Mouse (Mus musculus) intestine, embryonic 14.5 days (tissue): ENCODE measurements around the gene Mybphl. TPM values are rescaled to one million over a fixed set of nuclear protein-coding genes. Genes with fewer than 3 reads are reported as not detected.

Experiments used
- ATAC-seq: fragments of 200-750 bp; cut with Nextera tagmentation; replicated peaks from 2 replicates; pipeline ENCODE4 v1.8.0; 2017; ENCODE audit warnings: low read depth, moderate number of reproducible peaks, moderate TSS enrichment, moderate library complexity; ENCODE audit not compliant: low FRiP score, low TSS enrichment
- DNase-seq: peaks from one replicate; pipeline ENCODE4 v3.0.0-alpha.2; 2018; ENCODE audit warnings: low spot score
- H3K27ac ChIP-seq: fragments of 300-500 bp; sonication (generic); 2 replicates; pipeline ENCODE4 v1.5.1; 2014; ENCODE audit warnings: low read depth, mild to moderate bottlenecking, control low read depth
- H3K27me3 ChIP-seq: fragments of 300-500 bp; sonication (generic); replicated peaks from 2 replicates; pipeline ENCODE4 v1.6.1; 2014; ENCODE audit warnings: low read length, control low read depth; ENCODE audit not compliant: control insufficient read depth, insufficient read depth
- H3K36me3 ChIP-seq: fragments of 300-500 bp; sonication (generic); 2 replicates; pipeline ENCODE4 v1.6.1; 2014; ENCODE audit warnings: low read length, control low read depth; ENCODE audit not compliant: control insufficient read depth, insufficient read depth
- H3K4me1 ChIP-seq: fragments of 300-500 bp; sonication (generic); replicated peaks from 2 replicates; pipeline ENCODE4 v1.6.1; 2014; ENCODE audit warnings: low read length, control low read depth, mixed read lengths; ENCODE audit not compliant: control insufficient read depth, insufficient read depth
- H3K4me2 ChIP-seq: fragments of 300-500 bp; sonication (generic); 2 replicates; pipeline ENCODE4 v1.6.1; 2014; ENCODE audit warnings: low read length
- H3K4me3 ChIP-seq: fragments of 300-500 bp; sonication (generic); 2 replicates; pipeline ENCODE4 v1.5.1; 2014; ENCODE audit warnings: low read depth, low read length, control low read depth, mixed read lengths
- H3K9ac ChIP-seq: fragments of 300-500 bp; sonication (generic); 2 replicates; pipeline ENCODE4 v1.6.1; 2014; ENCODE audit warnings: mild to moderate bottlenecking, low read length
- H3K9me3 ChIP-seq: fragments of 300-500 bp; sonication (generic); 2 replicates; pipeline ENCODE4 v1.6.1; 2016; ENCODE audit warnings: low read length, control low read depth; ENCODE audit not compliant: control insufficient read depth
- WGBS: fragments of 180-500 bp; shearing (Covaris S2); extraction: QIAGEN DNeasy Blood & Tissue Kit; methylation state at CpG from one replicate; pipeline ENCODE4 v1.1.7; 2014; 5-methylcytosine and 5-hydroxymethylcytosine counted together
- polyA plus RNA-seq: library from polyadenylated mRNA; unstranded; fragments of >200 nt; fragmentation: Nextera tagmentation; extraction: Ambion mirVana; gene quantifications from 2 replicates; pipeline ENCODE4 v1.2.1, GENCODE M21; 2014

The Mybphl gene
- polyA plus RNA-seq, 1 experiment from 2014 or later: not detected

GRCm38 (mm10) chr3:108328441-108328841 lies 36.3 kb upstream of the Mybphl start:
- Histone ChIP-seq H3K36me3 (peaks cover 4% of the 10 kb centered on the region; the same call in 1 of the 2 replicates), H3K27ac (peak overlapping the region; percentile 34; the same call in 1 of the 2 replicates), H3K4me1 (no peaks in the 10 kb centered on the region), H3K9ac (no peak overlapping the region), H3K4me2 (no peak overlapping the region), H3K4me3 (no peak overlapping the region), H3K27me3 (no peaks in the 10 kb centered on the region), H3K9me3 (no peaks in the 10 kb centered on the region)
- 48% methylated on average over 9 of the region's 9 CpGs for WGBS
- ATAC-seq: no peak
- DNase-seq: no peak

GRCm38 (mm10) chr3:108330812-108331211 lies 33.9 kb upstream of the Mybphl start:
- 92% methylated on average over 6 of the region's 6 CpGs for WGBS
- no peak overlapping the region for H3K4me2 ChIP-seq

GRCm38 (mm10) chr3:108336878-108337277 lies 27.8 kb upstream of the Mybphl start:
- no peak for DNase-seq
- ATAC-seq: no peak

More at GRCm38 (mm10) chr3:108330812-108331211, 33.9 kb upstream of the Mybphl start:
- Histone ChIP-seq H3K27ac (no peak overlapping the region), H3K4me1 (no peaks in the 10 kb centered on the region), H3K4me3 (no peak overlapping the region), H3K9me3 (no peaks in the 10 kb centered on the region), H3K27me3 (no peaks in the 10 kb centered on the region), H3K9ac (no peak overlapping the region), H3K36me3 (peaks cover 9% of the 10 kb centered on the region; the same call in 1 of the 2 replicates)
- ATAC-seq (no peak), DNase-seq (no peak)

GRCm38 (mm10) chr3:108341040-108341439 lies 23.7 kb upstream of the Mybphl start:
- Histone ChIP-seq H3K4me3 (no peak overlapping the region), H3K9me3 (no peaks in the 10 kb centered on the region), H3K4me2 (no peak overlapping the region), H3K9ac (no peak overlapping the region), H3K36me3 (peaks cover 56% of the 10 kb centered on the region), H3K27me3 (no peaks in the 10 kb centered on the region), H3K27ac (no peak overlapping the region), H3K4me1 (no peaks in the 10 kb centered on the region)
- ATAC-seq (no peak), DNase-seq (no peak)
- 85% methylated on average over 2 of the region's 2 CpGs for WGBS

More at GRCm38 (mm10) chr3:108336878-108337277, 27.8 kb upstream of the Mybphl start:
- no peaks in the 10 kb centered on the region for H3K9me3 ChIP-seq
- H3K27me3 ChIP-seq: no peaks in the 10 kb centered on the region
- H3K9ac ChIP-seq: no peak overlapping the region
- peaks cover 43% of the 10 kb centered on the region for H3K36me3 ChIP-seq
- no peak overlapping the region for H3K4me2 ChIP-seq
- H3K27ac ChIP-seq: no peak overlapping the region
- H3K4me3 ChIP-seq: no peak overlapping the region
- no peaks in the 10 kb centered on the region for H3K4me1 ChIP-seq
- 97% methylated on average over 5 of the region's 5 CpGs for WGBS

- 88% methylated on average over 7 of the region's 7 CpGs for WGBS
- Histone ChIP-seq H3K27ac (no peak overlapping the region), H3K4me1 (no peaks in the 10 kb centered on the region), H3K9ac (no peak overlapping the region), H3K27me3 (no peaks in the 10 kb centered on the region), H3K4me3 (no peak overlapping the region), H3K4me2 (no peak overlapping the region), H3K9me3 (no peaks in the 10 kb centered on the region), H3K36me3 (peaks cover 63% of the 10 kb centered on the region)
- ATAC-seq: no peak
- no peak for DNase-seq
Measured at GRCm38 (mm10) chr3:108342185-108342584, 22.5 kb upstream of the Mybphl start.

- Histone ChIP-seq H3K4me3 (no peak overlapping the region), H3K9ac (no peak overlapping the region), H3K36me3 (peaks cover 42% of the 10 kb centered on the region), H3K9me3 (no peaks in the 10 kb centered on the region), H3K4me1 (no peaks in the 10 kb centered on the region), H3K4me2 (no peak overlapping the region), H3K27ac (no peak overlapping the region), H3K27me3 (no peaks in the 10 kb centered on the region)
- WGBS: 87% methylated on average over 7 of the region's 7 CpGs
- DNase-seq (no peak), ATAC-seq (no peak)
Measured at GRCm38 (mm10) chr3:108345855-108346254, 18.9 kb upstream of the Mybphl start.

- ATAC-seq (no peak), DNase-seq (no peak)
- no peaks in the 10 kb centered on the region for H3K27me3 ChIP-seq
- H3K4me2 ChIP-seq: no peak overlapping the region
- H3K9me3 ChIP-seq: no peaks in the 10 kb centered on the region
- no peaks in the 10 kb centered on the region for H3K4me1 ChIP-seq
- peaks cover 43% of the 10 kb centered on the region for H3K36me3 ChIP-seq
- WGBS: 74% methylated on average over 9 of the region's 9 CpGs
- no peak overlapping the region for H3K27ac ChIP-seq
- no peak overlapping the region for H3K9ac ChIP-seq
- no peak overlapping the region for H3K4me3 ChIP-seq
Measured at GRCm38 (mm10) chr3:108348376-108348775, 16.3 kb upstream of the Mybphl start.

- Histone ChIP-seq H3K27me3 (no peaks in the 10 kb centered on the region), H3K4me3 (no peak overlapping the region), H3K9me3 (no peaks in the 10 kb centered on the region), H3K27ac (no peak overlapping the region), H3K9ac (no peak overlapping the region), H3K36me3 (peaks cover 48% of the 10 kb centered on the region), H3K4me2 (no peak overlapping the region), H3K4me1 (no peaks in the 10 kb centered on the region)
- ATAC-seq (no peak), DNase-seq (no peak)
- 86% methylated on average over 3 of the region's 3 CpGs for WGBS
Measured at GRCm38 (mm10) chr3:108355245-108355644, 9.5 kb upstream of the Mybphl start.

GRCm38 (mm10) chr3:108357051-108357450 lies 7.7 kb upstream of the Mybphl start:
- no peaks in the 10 kb centered on the region for H3K9me3 ChIP-seq
- WGBS: 80% methylated on average over 10 of the region's 10 CpGs
- H3K4me1 ChIP-seq: peaks cover 4% of the 10 kb centered on the region; the same call in 1 of the 2 replicates
- H3K27me3 ChIP-seq: no peaks in the 10 kb centered on the region
- H3K4me3 ChIP-seq: no peak overlapping the region
- no peak overlapping the region for H3K4me2 ChIP-seq
- DNase-seq (no peak), ATAC-seq (no peak)
- no peak overlapping the region for H3K27ac ChIP-seq
- peaks cover 41% of the 10 kb centered on the region for H3K36me3 ChIP-seq
- no peak overlapping the region for H3K9ac ChIP-seq
